Mouse (Mus musculus) kidney, adult 2 months (tissue): Measurements from ENCODE around the gene Hephl1.

Experiments used
- CTCF ChIP-seq: fragments of 200-500 bp; conservative IDR thresholded peaks from 2 replicates; pipeline ENCODE4 v1.5.1; 2011; ENCODE audit warnings: low read depth, mild to moderate bottlenecking, control low read depth, low read length, moderate library complexity, mixed read lengths; ENCODE audit not compliant: insufficient read depth, insufficient read length
- POLR2A ChIP-seq: fragments of 200-500 bp; IDR thresholded peaks from one replicate; pipeline ENCODE4 v1.6.1; 2011; ENCODE audit warnings: low read depth, low read length, control low read depth

DNA sequence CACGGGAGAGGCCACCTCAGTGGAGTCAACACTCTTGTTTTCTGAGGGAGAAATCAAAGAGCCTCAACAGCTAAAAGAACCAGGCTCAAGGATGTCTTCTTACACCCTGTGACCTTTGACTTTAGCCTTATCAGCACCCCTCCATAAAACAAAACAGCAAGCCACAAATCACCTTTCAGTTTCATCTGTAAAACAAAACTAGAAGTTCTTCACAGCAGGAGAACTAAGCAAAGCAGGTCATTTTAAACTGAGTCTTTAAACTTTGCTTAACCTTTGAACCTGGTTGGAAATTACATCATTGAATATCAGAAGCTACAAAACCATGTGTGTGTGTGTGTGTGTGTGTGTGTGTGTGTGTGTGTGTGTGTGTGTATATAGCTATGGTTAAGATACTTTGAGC lies 47.7 kb downstream of the Hephl1 start:
- TF ChIP-seq POLR2A = no peak
- no peak for TF ChIP-seq CTCF
